Mouse (Mus musculus) ES-Bruce4 (cell line): ENCODE data around the gene Gldn.

ENCODE experiments used
- CTCF ChIP-seq: IDR thresholded peaks from one replicate; pipeline ENCODE4 v1.8.1; 2011; ENCODE audit warnings: low read depth, low read length
- EP300 ChIP-seq: IDR thresholded peaks from 2 replicates; pipeline ENCODE4 v1.6.1; 2011; ENCODE audit warnings: low read depth, low read length; ENCODE audit not compliant: insufficient read depth

DNA sequence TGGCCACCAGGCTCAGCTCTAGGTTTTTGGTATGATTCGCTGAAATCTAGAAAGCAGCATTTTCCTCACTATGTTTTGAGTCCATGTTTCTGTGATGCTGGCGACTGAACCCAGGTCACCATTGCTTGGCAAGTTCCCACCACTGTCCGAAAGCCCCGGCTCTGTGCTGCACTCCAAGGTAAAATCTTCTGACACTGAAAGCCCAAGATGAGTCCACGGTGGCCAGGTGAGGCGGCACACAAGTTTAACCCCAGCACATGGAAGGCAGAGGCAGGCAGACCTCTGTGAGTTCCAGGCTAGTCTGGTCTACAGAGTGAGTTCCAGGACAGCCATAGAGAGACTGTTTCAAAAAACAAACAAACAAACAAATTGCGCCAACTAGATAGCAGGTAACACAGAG lies 42.9 kb downstream of the Gldn start:
- TF ChIP-seq EP300: no peak
- no peak for TF ChIP-seq CTCF
